Mouse (Mus musculus): ENCODE measurements around the gene P2rx7.

DNA sequence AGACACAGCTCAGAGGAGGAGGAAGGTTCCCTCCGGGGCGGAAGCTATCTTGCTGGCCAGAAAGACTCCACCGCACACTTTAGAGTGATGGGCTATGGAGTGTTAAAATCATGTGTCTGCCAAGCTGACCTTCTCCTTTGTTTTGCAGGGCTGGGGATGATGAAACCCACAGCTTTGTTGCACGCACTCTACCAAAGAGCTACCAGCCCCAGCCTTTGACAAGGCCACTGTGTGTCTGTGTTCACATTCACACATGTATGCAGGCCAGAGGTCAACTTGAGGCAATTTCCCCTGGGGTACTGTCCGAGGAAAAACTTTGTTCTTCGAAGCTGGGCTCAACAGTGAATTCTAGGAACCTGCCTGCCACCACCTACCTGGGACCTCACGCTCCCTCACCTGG lies 92.1 kb downstream of the P2rx7 start:
- TF ChIP-seq GATA1 (IDR thresholded peaks at IDR 0.05; ENCODE audit: borderline replicate concordance, low read length) (no peak), FLI1 (IDR thresholded peaks at IDR 0.05; ENCODE audit: low read length) (no peak)

Measured in megakaryocyte, embryonic 14.5 days (primary cell).